ENCODE assay signal across 7 mouse cellular contexts in genomic region chr7:46396231-46396927, GRCm38 (mm10). TPM values are rescaled to one million over a fixed set of nuclear protein-coding genes. Genes with fewer than 3 reads are reported as not detected.
DNase-seq lines count a peak whose midpoint lies in the region; ATAC-seq lines count a peak whose summit lies in the region.

Gene Kcnc1, plus strand, starts transcription at chr7:46396497.

- H3K4me2 ChIP-seq in limb, embryonic 12.5 days = peak within 1 kb of the TSS; percentile 96
- peak within 1 kb of the TSS; percentile 75 for H3K4me2 ChIP-seq in midbrain, embryonic 14.5 days (ENCODE audit: low read length)

- peak within 1 kb of the TSS; percentile 53 for H3K4me3 ChIP-seq in limb, embryonic 12.5 days (replicated peaks)
- H3K4me3 ChIP-seq in midbrain, embryonic 14.5 days (replicated peaks; ENCODE audit: low read depth, low read length) = peak within 1 kb of the TSS; percentile 91

- H3K9ac ChIP-seq in limb, embryonic 12.5 days (replicated peaks) = peak within 1 kb of the TSS; percentile 47
- H3K9ac ChIP-seq in midbrain, embryonic 14.5 days (replicated peaks; ENCODE audit: low read length) = peak within 1 kb of the TSS; percentile 88

- H3K9me3 ChIP-seq in limb, embryonic 12.5 days = no peaks in the 10 kb centered on the region
- H3K9me3 ChIP-seq in midbrain, embryonic 14.5 days (ENCODE audit: control insufficient read depth, low read length) = no peaks in the 10 kb centered on the region

- peak; percentile 92 for DNase-seq in adrenal gland, postnatal 14 days
- peak; percentile 84 for DNase-seq in embryo, embryonic 9.5 days (ENCODE audit: extremely low spot score)
- peak; percentile 10 for DNase-seq in heart, adult 8-10 months (ENCODE audit: low spot score)
- peak; percentile 78 for DNase-seq in kidney, adult 18-20 months
- peak; percentile 94 for DNase-seq in midbrain, embryonic 14.5 days
- peak; percentile 60 to 81 for DNase-seq in spleen, postnatal 10 days (ENCODE audit: low spot score in 2 of 2)

- peaks cover 96% of the 10 kb centered on the region for H3K27me3 ChIP-seq in limb, embryonic 12.5 days
- H3K27me3 ChIP-seq in midbrain, embryonic 14.5 days (ENCODE audit: control insufficient read depth, insufficient read depth, low read length) = peaks cover 36% of the 10 kb centered on the region

- H3K27ac ChIP-seq in limb, embryonic 12.5 days = no peak within 1 kb of the TSS
- H3K27ac ChIP-seq in midbrain, embryonic 14.5 days (replicated peaks; ENCODE audit: low read depth, low read length) = peak within 1 kb of the TSS; percentile 88

- WGBS in limb, embryonic 12.5 days = under 1% methylated on average over 90 of the region's 93 CpGs
- under 1% methylated on average over 88 of the region's 93 CpGs for WGBS in midbrain, embryonic 14.5 days

- peaks cover 16% of the 10 kb centered on the region for H3K4me1 ChIP-seq in limb, embryonic 12.5 days (replicated peaks)
- peaks cover 34% of the 10 kb centered on the region for H3K4me1 ChIP-seq in midbrain, embryonic 14.5 days (ENCODE audit: control insufficient read depth, insufficient read depth, low read length)

- ATAC-seq in limb, embryonic 12.5 days (ENCODE audit: insufficient number of reproducible peaks, insufficient read depth, low FRiP score, low TSS enrichment, low read depth) = peak; percentile 76
- peak; percentile 74 for ATAC-seq in midbrain, embryonic 14.5 days (ENCODE audit: low FRiP score, low TSS enrichment)

- H3K36me3 ChIP-seq in limb, embryonic 12.5 days = no peaks in the 10 kb centered on the region
- no peaks in the 10 kb centered on the region for H3K36me3 ChIP-seq in midbrain, embryonic 14.5 days (ENCODE audit: control insufficient read depth, insufficient read depth, low read length)

RNA-seq across cellular contexts. Expression of gene Kcnc1, which starts in this region (rescaled TPM):
- total RNA-seq in adrenal gland, postnatal 14 days (2021) = 0.44 and 0.56 TPM in 2 replicates
- total RNA-seq in heart, adult 8-10 months (2022) = under 1 TPM; 0.28 to 0.69 (median 0.39) TPM
- polyA plus RNA-seq in limb, embryonic 12.5 days (2016; fragmentation: Nextera tagmentation; extraction: Ambion mirVana) = 0.03 and 0.14 TPM in 2 replicates
- polyA plus RNA-seq in midbrain, embryonic 14.5 days (2014; fragmentation: Nextera tagmentation; extraction: Ambion mirVana) = 13.9 and 15.4 TPM in 2 replicates

Comparison
In these comparisons a context has a peak if more than half of its experiments do, and no peak if none do; other contexts are left out.
1. RNA of gene Kcnc1 (polyA plus RNA-seq): 13.9 to 15.4 TPM in midbrain, embryonic 14.5 days; 0.03 to 0.14 TPM in limb, embryonic 12.5 days; every median in the first group is over 10 times any median in the second.
2. Peak in DNase-seq in adrenal gland, postnatal 14 days; RNA of the gene not detected or under 1 TPM.
3. Peak in DNase-seq in heart, adult 8-10 months; RNA of the gene not detected or under 1 TPM.
4. Peak in ATAC-seq, H3K4me3 ChIP-seq, H3K9ac ChIP-seq and H3K4me2 ChIP-seq in limb, embryonic 12.5 days; RNA of the gene not detected or under 1 TPM.
5. DNase-seq: peak in every context shown above with its lines; median percentile 94 in midbrain, embryonic 14.5 days; 92 in adrenal gland, postnatal 14 days; 84 in embryo, embryonic 9.5 days; 78 in kidney, adult 18-20 months; 70 in spleen, postnatal 10 days; 10 in heart, adult 8-10 months.